Mouse (Mus musculus): ENCODE data around the gene Rab26.

GRCm38 (mm10) chr17:24532045-24532444, 2.0 kb downstream of the Rab26 start:
- TF ChIP-seq POLR2A (IDR thresholded peaks at IDR 0.05; ENCODE audit: control insufficient read depth, low read depth, low read length) (no peak), CTCF (IDR thresholded peaks at IDR 0.05; ENCODE audit: control insufficient read depth, insufficient read depth, insufficient replicate concordance, low read depth, low read length) (no peak)

Data from testis, adult 2 months (tissue).